Mouse (Mus musculus) CD4-positive helper T cell, adult 2 months (primary cell): ENCODE measurements around the gene Carmil1.
A peak's percentile ranks its signal among the peaks of the same experiment; 100 is the strongest.

ENCODE experiments used
- DNase-seq: peaks from one replicate; pipeline ENCODE4 v3.0.0-alpha.2; 2012; ENCODE audit warnings: low read depth, missing footprints, low spot score

The Carmil1 gene

DNA sequence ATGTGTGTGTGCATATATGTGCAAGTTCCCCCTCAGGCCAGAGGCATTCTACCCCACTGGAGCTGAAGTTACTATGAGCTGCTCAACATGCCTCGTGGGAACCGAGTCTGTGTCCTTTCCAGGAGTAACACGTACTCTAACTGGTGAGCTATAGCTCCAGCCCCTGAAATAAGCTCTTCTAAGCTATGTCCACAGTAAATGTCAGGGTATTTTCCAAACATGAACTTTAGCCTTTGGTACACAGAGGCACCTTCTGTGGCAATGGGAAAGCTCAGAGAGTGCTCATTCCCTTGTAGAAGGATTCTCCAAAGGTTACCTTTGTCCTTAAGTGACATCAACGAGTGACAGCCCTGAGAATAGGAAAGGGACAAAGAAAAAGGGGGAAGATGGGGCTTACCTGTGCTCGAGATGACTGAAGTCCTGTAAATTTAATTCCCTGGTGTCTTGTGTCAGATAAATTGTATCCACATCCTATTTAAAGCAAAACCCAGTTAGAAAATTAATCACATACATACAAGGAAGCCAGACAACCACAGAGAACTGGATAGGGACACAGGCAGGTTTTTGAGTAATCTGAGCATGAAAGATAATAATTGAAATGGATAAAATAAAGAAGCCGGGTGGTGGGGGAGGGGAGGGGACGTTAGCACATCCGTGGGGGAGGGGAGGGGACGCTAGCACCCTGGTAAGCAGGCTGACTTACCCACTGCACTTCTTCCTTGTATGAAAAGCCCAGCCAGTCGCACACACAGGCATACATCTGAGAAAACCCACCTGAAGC, 126.1 kb downstream of the Carmil1 start:
- DNase-seq: no peak

DNA sequence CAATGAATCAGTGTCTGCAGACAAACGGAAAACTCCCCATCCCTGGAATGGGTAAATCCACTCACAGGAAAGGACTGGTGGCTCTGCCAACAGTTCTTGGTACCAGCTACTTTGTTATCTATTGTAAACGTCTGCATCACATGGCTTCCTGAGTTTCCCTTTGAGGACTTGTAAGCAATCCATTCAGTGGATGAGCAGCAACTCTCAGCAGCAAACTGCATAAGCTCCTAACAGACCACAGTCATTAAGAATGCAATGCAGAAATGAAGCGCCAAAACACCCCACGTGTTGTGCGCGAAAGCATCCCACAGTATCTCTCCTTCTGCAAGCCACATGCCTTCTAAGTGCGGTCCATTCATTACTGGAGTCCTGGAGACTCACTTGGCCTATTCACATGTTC, 128.0 kb downstream of the Carmil1 start:
- DNase-seq: no peak

DNA sequence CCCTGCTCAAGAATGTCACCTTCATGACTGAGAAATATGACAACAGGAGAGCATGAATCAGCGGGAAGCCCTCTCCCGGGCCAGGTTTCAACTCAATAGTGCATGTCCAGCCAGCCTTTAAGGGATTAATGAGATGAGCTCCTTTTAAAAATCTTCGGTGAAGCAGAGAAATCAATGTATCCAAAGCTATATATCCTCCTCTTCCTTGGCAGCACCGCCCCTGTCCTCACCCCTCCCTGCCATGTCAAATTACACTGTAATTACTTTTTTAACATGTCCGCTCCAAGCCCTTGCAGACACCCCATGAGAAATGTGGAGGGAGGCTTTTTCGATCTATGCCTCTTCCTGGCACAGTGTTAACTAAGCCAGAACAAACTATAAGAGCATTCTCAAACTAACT, 129.3 kb downstream of the Carmil1 start:
- DNase-seq: no peak

- DNase-seq: no peak
Measured at GRCm38 (mm10) chr13:24148549-24148948, 132.0 kb downstream of the Carmil1 start.

DNA sequence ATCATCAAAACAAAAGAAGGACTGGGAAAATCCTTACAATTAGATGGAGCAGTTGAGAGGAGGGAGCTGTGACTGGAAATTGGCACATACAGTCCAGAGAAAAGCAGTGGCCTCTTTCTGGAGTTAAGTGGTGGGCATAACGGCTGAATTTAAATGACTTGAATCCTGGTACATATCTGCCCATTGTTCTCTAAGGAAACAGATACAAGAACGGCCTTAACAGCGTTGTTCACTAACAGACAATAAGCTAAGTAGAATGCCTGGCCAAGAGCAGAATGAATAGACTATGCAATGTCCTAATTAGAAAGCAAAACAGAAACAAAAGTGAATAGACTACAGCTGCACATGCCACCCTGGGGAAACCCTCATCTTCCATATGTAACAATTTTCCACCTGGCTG, 133.6 kb downstream of the Carmil1 start:
- DNase-seq: no peak

- no peak for DNase-seq
Measured at GRCm38 (mm10) chr13:24146541-24146940, 134.1 kb downstream of the Carmil1 start.

DNA sequence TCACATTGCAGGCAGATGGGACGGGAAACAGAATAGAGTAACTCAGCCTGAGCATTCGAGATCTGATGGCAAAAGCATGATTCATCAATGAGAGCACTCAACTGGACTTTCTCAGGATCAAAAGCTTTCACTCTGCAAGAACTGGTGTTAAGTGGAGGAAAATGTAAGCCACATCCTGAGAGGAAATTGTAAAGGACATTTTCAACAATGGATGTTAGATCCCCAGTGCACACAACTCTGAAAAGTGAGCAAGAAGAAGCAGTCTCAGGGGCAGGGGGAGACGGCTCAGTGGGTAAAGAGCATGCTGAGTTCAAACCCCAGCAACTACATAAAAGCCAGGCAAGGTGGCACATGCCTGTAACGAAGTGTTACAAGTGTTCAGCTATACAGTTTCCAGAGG, 135.7 kb downstream of the Carmil1 start:
- no peak for DNase-seq

GRCm38 (mm10) chr13:24144141-24144540, 136.5 kb downstream of the Carmil1 start:
- DNase-seq: no peak

GRCm38 (mm10) chr13:24136836-24137235, 143.8 kb downstream of the Carmil1 start:
- no peak for DNase-seq

DNA sequence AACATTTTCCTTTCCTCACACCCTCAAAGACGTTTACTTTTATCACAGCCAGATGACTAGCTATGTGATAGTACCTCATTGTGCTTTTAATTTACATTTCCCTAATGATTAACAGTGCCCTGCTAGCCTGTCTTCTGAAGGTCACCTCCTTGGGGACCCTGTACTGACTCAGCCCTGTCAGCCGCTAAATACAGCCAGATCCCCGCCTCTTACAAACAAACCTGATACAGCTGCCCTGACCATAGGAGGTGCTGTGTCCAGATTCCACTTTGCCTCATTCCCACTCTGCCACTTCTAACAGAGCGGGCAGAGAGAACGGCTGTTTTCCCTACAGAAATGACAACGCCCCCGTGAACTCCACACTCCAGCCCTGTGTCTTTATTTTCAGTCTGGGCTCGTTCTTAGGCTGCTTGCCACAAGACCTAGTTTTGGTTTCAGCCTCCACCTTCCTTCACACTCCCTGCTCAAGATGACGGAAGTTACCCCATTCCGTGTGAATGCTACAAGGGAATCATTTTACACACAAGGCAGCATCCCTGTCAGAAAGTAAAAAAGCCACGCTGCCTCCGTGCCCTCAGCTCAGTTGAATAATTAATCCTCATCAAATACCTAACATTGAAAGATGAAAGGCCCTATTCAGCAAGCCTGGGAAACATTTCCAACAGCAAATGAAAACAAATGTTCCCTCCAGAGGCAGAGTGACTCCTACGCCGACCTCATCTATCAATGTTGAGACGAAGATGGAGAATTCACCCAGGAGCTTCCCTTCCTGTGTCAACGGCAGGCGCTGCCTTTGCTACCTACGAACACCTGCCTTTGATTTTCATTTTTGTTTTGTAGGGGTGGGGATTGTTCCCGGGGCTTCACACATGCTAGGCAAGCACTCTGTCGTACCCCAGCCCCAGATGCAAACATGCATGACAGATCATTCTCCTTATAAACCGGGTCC, 145.0 kb downstream of the Carmil1 start:
- DNase-seq: no peak

GRCm38 (mm10) chr13:24132866-24133265, 147.7 kb downstream of the Carmil1 start:
- no peak for DNase-seq

GRCm38 (mm10) chr13:24131319-24131718, 149.3 kb downstream of the Carmil1 start:
- no peak for DNase-seq

DNA sequence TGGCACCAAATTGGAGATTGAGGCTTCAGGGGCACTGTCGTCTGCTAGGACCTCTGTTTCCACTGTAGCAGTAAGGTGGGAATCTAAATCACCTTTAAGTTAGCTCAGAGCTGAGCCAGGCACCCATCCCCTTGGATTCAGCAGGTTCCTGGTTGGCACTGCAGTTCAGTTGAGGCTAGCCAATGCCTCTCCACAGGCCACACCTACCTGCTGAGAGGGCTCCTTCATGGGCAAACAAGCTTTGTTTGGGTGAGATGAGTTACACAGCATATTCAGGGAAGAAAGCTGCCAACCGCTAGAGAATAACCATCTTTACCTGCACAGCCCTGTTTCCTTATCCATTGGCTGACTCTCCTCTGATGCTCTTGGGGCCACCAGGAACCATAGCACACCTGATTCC, 149.9 kb downstream of the Carmil1 start:
- DNase-seq: no peak

- DNase-seq: no peak
Measured at GRCm38 (mm10) chr13:24128731-24129130, 151.9 kb downstream of the Carmil1 start.

GRCm38 (mm10) chr13:24125865-24126264, 154.7 kb downstream of the Carmil1 start:
- DNase-seq: no peak

- no peak for DNase-seq
Measured at GRCm38 (mm10) chr13:24117181-24117812, 163.3 kb downstream of the Carmil1 start.

DNA sequence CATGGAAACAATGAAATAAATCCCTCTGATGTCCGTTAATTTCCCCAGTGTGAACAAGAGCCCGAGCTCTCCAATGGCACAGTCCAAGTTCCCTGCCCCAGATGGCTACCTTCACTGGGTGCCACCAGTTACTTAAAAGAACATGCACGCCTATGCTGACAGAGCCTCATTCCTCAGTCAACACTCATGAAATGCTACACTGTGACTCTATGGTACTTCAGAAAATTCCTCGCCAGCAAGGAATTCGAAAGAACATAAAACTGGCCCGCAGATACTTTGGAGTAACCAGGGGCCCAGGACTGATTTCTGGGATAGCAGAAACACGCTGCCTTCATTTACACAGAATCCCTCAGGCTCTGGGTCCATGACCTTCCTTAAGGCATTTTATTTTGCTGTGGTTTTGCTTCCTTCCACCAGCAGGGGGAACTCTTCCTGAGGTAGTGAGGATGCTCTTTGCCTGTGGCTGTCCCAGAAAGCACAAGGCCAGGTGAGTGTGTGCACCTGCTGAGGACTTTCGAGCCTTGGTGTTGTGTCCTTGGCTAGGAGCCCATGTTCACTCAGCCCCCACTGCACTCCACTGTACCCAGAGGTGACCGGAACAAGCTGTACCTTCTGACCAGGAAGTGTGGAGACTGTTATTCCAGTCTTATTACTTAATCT, 167.8 kb downstream of the Carmil1 start:
- DNase-seq: peak; percentile 18

DNA sequence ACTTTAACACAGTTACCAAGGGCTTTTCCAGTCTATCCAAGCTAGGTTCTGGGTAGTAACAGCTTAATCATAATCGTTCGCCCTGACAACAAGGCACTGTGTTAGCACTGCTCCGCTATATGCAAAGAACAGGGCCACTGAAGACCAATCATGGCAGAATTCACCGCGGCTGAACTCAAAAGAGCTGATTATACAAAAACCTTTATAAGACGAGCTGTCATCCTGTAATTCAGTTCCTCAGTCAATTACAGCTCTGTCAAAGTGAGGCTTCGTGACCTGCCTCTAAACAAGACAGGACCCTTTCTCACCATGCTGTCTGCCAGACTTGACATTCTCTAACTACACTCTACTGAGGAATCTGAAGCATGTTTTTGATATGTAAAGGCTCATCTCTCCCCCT, 170.3 kb downstream of the Carmil1 start:
- DNase-seq: no peak

DNA sequence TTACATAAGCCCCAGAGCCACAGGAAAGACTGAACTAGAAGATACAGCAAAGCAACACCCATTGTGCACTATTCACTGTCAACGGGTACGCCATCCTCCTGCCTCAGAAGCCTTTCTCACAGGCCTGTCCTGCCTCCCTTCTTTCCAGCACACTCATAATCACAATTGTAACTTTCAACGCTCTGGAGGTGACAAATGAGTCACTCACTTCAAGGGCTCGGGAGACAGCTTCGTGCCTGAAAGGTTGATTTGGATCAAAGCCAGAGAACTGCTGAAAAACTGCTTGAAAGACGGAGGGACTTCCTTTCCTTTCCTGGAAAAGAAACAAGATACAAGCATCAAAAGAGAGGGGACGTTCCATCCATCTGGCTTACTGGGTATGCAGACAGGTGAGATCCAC, 172.3 kb downstream of the Carmil1 start:
- DNase-seq: no peak

DNA sequence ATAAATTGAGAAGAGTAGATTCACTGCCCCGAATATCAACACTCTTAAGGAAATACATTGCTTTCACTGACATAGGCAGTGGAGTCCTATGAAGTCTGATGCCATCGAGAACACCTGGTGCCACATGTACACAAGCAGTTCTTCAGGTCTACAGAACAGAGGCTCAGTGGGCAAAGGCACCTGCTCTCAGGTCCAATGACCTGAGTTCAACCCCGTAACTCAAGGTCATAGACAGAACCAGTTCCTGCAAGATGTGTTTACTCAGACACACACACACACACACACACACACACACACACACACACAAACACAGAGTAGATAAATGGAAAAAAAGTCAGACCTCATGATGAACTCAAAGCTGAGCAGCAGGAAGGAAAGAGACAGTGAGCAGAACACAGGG, 173.5 kb downstream of the Carmil1 start:
- DNase-seq: no peak

GRCm38 (mm10) chr13:24105838-24106237, 174.8 kb downstream of the Carmil1 start:
- no peak for DNase-seq

DNA sequence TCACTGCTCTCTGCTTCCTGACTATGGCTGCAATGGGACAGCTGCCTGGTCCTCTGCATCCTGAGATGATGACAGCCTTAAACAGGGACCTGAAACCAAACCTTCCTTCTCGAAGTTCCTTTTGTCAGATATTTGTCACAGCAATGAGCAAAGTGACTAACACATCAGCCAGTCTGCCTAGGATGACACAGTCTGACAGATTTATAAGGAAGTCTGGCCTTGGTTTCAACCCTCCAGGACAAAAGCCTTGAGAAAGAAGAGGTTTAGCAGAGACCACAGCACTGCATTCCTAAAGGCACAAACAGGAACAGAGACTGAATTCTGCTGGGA, 175.3 kb downstream of the Carmil1 start:
- no peak for DNase-seq
